Mouse (Mus musculus): ENCODE results near the gene Ift81. TPM values are rescaled to one million over a fixed set of nuclear protein-coding genes. Genes with fewer than 3 reads are reported as not detected.

Ift81 gene
- polyA plus RNA-seq, 1 experiment from 2014 or later: 17.4 TPM

DNA sequence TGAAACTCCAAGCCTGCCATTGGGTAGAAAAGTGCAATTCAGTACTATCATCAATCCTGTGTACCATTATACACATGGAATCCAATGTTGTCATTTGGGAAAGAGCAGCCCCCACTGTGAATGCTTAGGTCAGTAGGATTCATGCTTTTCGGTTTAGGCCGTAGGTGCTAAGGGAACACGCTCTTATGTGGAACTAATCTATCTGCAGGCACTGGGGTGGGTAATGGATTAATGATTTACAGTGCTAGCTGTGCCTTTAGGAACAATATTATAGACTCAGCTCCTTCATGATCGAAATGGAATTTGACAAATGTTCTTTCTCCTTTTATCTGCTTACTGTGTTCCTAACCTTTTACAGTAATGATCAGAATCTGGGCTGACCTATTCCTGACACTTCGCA, 30.2 kb downstream of the Ift81 start:
- ATAC-seq (ENCODE audit: low FRiP score, low TSS enrichment): no peak
- no peak for DNase-seq (ENCODE audit: low spot score)
- H3K9me3 ChIP-seq (ENCODE audit: control insufficient read depth, low read length): no peaks in the 10 kb centered on the region
- H3K36me3 ChIP-seq (ENCODE audit: control insufficient read depth, insufficient read depth, low read length): peaks cover 7% of the 10 kb centered on the region
- no peak overlapping the region for H3K4me2 ChIP-seq (replicated peaks; ENCODE audit: low read depth)
- WGBS: 59% methylated on average over 5 of the region's 5 CpGs
- H3K27ac ChIP-seq (replicated peaks): no peak overlapping the region
- no peak overlapping the region for H3K4me3 ChIP-seq (ENCODE audit: low read depth, low read length)
- H3K4me1 ChIP-seq (replicated peaks; ENCODE audit: control insufficient read depth, insufficient read depth): no peaks in the 10 kb centered on the region
- H3K27me3 ChIP-seq (ENCODE audit: control insufficient read depth, insufficient read depth, low read length): no peaks in the 10 kb centered on the region
- no peak overlapping the region for H3K9ac ChIP-seq (ENCODE audit: low read length)
- TF ChIP-seq CTCF (IDR thresholded peaks at IDR 0.05; ENCODE audit: low read depth): no peak
- no peak for TF ChIP-seq EP300 (optimal IDR thresholded peaks at IDR 0.05)

DNA sequence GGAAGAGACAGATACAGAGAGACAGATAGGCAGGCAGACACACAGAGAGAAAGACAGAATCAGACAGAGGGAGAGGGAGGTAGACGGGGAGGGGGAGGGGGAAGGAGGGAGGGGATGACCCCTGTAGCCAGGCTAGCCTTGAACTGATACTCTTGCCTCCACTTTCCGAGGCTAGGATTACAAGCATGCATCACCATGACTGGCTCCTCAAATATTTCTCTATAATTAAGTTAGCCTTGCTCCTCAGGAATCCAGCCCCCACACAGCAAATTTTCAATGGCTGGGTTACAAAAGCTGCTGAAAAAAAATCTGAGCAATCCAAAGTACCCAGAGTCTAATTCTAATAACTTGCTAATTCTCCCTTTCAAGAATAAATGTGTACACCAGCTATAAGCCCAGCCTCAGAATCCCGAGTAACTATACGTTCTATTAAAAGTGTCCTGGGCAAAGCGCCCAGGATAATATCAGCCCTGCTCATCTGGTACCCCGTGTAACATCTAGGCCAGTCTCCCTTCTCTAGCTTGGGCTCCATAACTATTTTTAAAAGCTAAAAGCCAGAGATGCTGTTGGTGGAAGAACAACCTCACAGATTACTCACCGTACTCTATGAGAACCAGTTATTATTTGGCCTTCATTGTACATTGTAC, 37.5 kb downstream of the Ift81 start:
- H3K9ac ChIP-seq (ENCODE audit: low read length): no peak overlapping the region
- peaks cover 7% of the 10 kb centered on the region for H3K36me3 ChIP-seq (ENCODE audit: control insufficient read depth, insufficient read depth, low read length)
- no peak overlapping the region for H3K4me2 ChIP-seq (replicated peaks; ENCODE audit: low read depth)
- TF ChIP-seq CTCF (IDR thresholded peaks at IDR 0.05; ENCODE audit: low read depth): no peak
- no peak for TF ChIP-seq EP300 (optimal IDR thresholded peaks at IDR 0.05)
- DNase-seq (ENCODE audit: low spot score) (no peak), ATAC-seq (ENCODE audit: low FRiP score, low TSS enrichment) (no peak)
- no peaks in the 10 kb centered on the region for H3K9me3 ChIP-seq (ENCODE audit: control insufficient read depth, low read length)
- H3K27ac ChIP-seq (replicated peaks): no peak overlapping the region
- H3K4me3 ChIP-seq (ENCODE audit: low read depth, low read length): no peak overlapping the region
- no peaks in the 10 kb centered on the region for H3K4me1 ChIP-seq (replicated peaks; ENCODE audit: control insufficient read depth, insufficient read depth)
- 56% methylated on average over 7 of the region's 7 CpGs for WGBS
- H3K27me3 ChIP-seq (ENCODE audit: control insufficient read depth, insufficient read depth, low read length): no peaks in the 10 kb centered on the region

DNA sequence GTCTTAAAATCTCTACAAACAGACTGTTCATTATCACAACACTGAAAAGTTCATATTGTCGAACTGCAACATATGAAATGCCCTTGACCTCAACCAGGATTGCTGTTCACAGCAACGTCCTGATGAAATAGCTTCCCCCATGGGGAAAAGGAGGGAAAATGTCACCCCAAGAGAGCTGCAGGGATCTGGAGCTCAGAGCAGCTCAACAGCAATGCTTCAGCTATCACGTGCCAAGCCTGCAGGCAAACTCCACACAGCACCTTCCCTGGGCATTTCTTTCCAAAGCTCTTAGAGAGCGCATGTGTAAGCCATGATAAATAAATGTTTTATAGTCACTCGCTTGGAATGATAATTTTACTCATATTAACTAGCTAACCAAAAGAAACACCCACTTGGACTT, 42.3 kb downstream of the Ift81 start:
- no peak for TF ChIP-seq CTCF (IDR thresholded peaks at IDR 0.05; ENCODE audit: low read depth)
- TF ChIP-seq EP300 (optimal IDR thresholded peaks at IDR 0.05): no peak
- Histone ChIP-seq H3K9ac (ENCODE audit: low read length) (no peak overlapping the region), H3K9me3 (ENCODE audit: control insufficient read depth, low read length) (no peaks in the 10 kb centered on the region), H3K27ac (replicated peaks) (no peak overlapping the region), H3K4me3 (ENCODE audit: low read depth, low read length) (no peak overlapping the region), H3K4me1 (replicated peaks; ENCODE audit: control insufficient read depth, insufficient read depth) (no peaks in the 10 kb centered on the region), H3K36me3 (ENCODE audit: control insufficient read depth, insufficient read depth, low read length) (peaks cover 3% of the 10 kb centered on the region; the same call in 1 of the 2 replicates), H3K27me3 (ENCODE audit: control insufficient read depth, insufficient read depth, low read length) (no peaks in the 10 kb centered on the region), H3K4me2 (replicated peaks; ENCODE audit: low read depth) (no peak overlapping the region)
- WGBS: 55% methylated on average over 5 of the region's 5 CpGs
- DNase-seq (ENCODE audit: low spot score): no peak
- ATAC-seq (ENCODE audit: low FRiP score, low TSS enrichment): no peak

DNA sequence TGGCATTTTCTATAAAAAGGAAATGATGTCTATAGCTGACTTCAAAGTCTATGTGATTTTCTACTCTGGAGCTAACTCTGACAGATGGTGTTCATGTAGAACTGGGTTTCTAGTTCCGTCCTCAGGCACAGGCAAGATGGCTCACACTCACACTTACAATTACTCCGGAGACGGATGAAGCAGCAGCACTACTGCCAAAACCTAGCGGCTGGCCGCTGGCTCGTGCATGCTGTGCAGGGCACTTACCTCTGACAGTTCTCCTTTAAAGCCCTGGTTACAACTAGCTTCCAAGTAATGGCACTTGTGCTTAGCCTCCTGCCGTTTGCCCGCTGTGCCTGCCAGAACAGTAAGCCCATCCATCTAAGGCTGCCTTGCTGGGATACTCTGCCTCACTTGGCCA, 47.7 kb downstream of the Ift81 start:
- TF ChIP-seq CTCF (IDR thresholded peaks at IDR 0.05; ENCODE audit: low read depth) (no peak), EP300 (optimal IDR thresholded peaks at IDR 0.05) (no peak)
- Histone ChIP-seq H3K36me3 (ENCODE audit: control insufficient read depth, insufficient read depth, low read length) (peaks cover 3% of the 10 kb centered on the region; the same call in 1 of the 2 replicates), H3K9ac (ENCODE audit: low read length) (no peak overlapping the region), H3K27me3 (ENCODE audit: control insufficient read depth, insufficient read depth, low read length) (no peaks in the 10 kb centered on the region), H3K4me1 (replicated peaks; ENCODE audit: control insufficient read depth, insufficient read depth) (no peaks in the 10 kb centered on the region), H3K27ac (replicated peaks) (no peak overlapping the region), H3K4me2 (replicated peaks; ENCODE audit: low read depth) (no peak overlapping the region), H3K9me3 (ENCODE audit: control insufficient read depth, low read length) (no peaks in the 10 kb centered on the region), H3K4me3 (ENCODE audit: low read depth, low read length) (no peak overlapping the region)
- DNase-seq (ENCODE audit: low spot score) (no peak), ATAC-seq (ENCODE audit: low FRiP score, low TSS enrichment) (no peak)
- WGBS: 69% methylated on average over 8 of the region's 8 CpGs

DNA sequence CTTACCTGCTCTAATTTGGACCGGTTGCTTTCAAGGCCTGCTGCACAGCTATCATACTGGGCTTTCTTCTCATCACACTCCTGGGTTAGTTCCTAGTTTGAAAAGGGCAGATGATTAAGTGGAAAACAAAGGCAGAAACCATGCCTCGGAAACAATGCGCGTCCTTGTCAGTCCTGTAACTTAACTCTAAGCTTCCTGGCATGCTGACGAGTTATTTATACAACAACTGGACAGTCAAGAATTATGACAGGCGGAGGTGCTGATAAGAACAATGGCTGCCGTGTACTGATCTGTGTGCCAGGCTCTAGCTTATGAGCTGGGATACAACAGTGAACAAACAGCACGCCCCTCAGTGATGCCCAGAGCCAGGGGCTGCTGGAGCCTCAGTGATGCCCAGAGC, 53.7 kb downstream of the Ift81 start:
- 44% methylated on average over 8 of the region's 8 CpGs for WGBS
- no peaks in the 10 kb centered on the region for H3K4me1 ChIP-seq (replicated peaks; ENCODE audit: control insufficient read depth, insufficient read depth)
- no peaks in the 10 kb centered on the region for H3K27me3 ChIP-seq (ENCODE audit: control insufficient read depth, insufficient read depth, low read length)
- no peak for TF ChIP-seq EP300 (optimal IDR thresholded peaks at IDR 0.05)
- no peak for TF ChIP-seq CTCF (IDR thresholded peaks at IDR 0.05; ENCODE audit: low read depth)
- H3K27ac ChIP-seq (replicated peaks): no peak overlapping the region
- H3K9ac ChIP-seq (ENCODE audit: low read length): no peak overlapping the region
- ATAC-seq (ENCODE audit: low FRiP score, low TSS enrichment) (peak; percentile 58; the same call in 1 of the 2 replicates), DNase-seq (ENCODE audit: low spot score) (no peak)
- no peak overlapping the region for H3K4me3 ChIP-seq (ENCODE audit: low read depth, low read length)
- no peaks in the 10 kb centered on the region; the same call in 1 of the 2 replicates for H3K36me3 ChIP-seq (ENCODE audit: control insufficient read depth, insufficient read depth, low read length)
- H3K4me2 ChIP-seq (replicated peaks; ENCODE audit: low read depth): no peak overlapping the region
- H3K9me3 ChIP-seq (ENCODE audit: control insufficient read depth, low read length): no peaks in the 10 kb centered on the region

DNA sequence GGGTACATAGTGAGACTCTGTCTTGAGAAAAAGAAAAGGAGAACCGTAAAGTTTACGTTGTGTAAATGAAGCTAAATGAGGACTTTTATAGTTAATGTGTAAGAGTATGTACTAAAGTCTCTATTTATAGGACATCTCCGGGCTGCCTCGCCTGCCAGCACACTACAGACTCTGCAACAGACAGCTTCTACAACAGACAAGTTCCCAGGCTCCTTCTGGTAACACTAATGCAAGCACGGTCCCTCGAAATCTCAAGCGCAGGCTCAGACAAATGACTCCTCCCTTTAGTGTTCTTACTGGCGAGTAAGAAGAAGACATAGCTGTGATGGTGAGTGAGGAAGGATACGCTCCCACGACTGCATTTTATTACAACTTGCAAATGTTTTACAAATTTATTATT, 56.2 kb downstream of the Ift81 start:
- WGBS: 86% methylated on average over 10 of the region's 10 CpGs
- H3K9ac ChIP-seq (ENCODE audit: low read length): no peak overlapping the region
- no peaks in the 10 kb centered on the region for H3K27me3 ChIP-seq (ENCODE audit: control insufficient read depth, insufficient read depth, low read length)
- H3K27ac ChIP-seq (replicated peaks): no peak overlapping the region
- TF ChIP-seq CTCF (IDR thresholded peaks at IDR 0.05; ENCODE audit: low read depth): no peak
- no peak for TF ChIP-seq EP300 (optimal IDR thresholded peaks at IDR 0.05)
- no peaks in the 10 kb centered on the region for H3K9me3 ChIP-seq (ENCODE audit: control insufficient read depth, low read length)
- no peak overlapping the region for H3K4me3 ChIP-seq (ENCODE audit: low read depth, low read length)
- no peak overlapping the region for H3K4me2 ChIP-seq (replicated peaks; ENCODE audit: low read depth)
- H3K36me3 ChIP-seq (ENCODE audit: control insufficient read depth, insufficient read depth, low read length): no peaks in the 10 kb centered on the region; the same call in 1 of the 2 replicates
- ATAC-seq (ENCODE audit: low FRiP score, low TSS enrichment): no peak
- DNase-seq (ENCODE audit: low spot score): no peak
- H3K4me1 ChIP-seq (replicated peaks; ENCODE audit: control insufficient read depth, insufficient read depth): no peaks in the 10 kb centered on the region
